Mouse (Mus musculus) CH12.LX (cell line): Measurements from ENCODE around the gene Iqschfp. TPM values are rescaled to one million over a fixed set of nuclear protein-coding genes. Genes with fewer than 3 reads are reported as not detected.

Experiments used
- DNase-seq: peaks from one replicate; pipeline ENCODE4 v3.0.0-alpha.2; 2013; ENCODE audit errors: extremely low read depth
- H3K27ac ChIP-seq: 2 replicates; pipeline ENCODE4 v1.5.1; 2012; ENCODE audit warnings: low read depth, mild to moderate bottlenecking, control low read depth, moderate library complexity; ENCODE audit not compliant: insufficient read depth
- H3K27me3 ChIP-seq: replicated peaks from 2 replicates; pipeline ENCODE3; 2012; ENCODE audit warnings: inconsistent platforms
- H3K36me3 ChIP-seq, 2 experiments: replicated peaks in 1 of 2; 2 replicates each; pipeline versions ENCODE3 to v1.6.1; 2012; ENCODE audit warnings: inconsistent platforms in 1 of 2, low read length in 1 of 2, mild to moderate bottlenecking in 1 of 2, mixed read lengths in 1 of 2, moderate library complexity in 1 of 2; ENCODE audit not compliant: control insufficient read depth in 1 of 2, insufficient read depth in 1 of 2
- H3K4me1 ChIP-seq, 2 experiments: 2 replicates each; pipeline ENCODE4 v1.6.1; 2012; ENCODE audit warnings: inconsistent platforms in 1 of 2, moderate library complexity in 1 of 2; ENCODE audit not compliant: insufficient read depth in 2 of 2, control insufficient read depth in 1 of 2
- H3K4me2 ChIP-seq: 2 replicates; pipeline ENCODE4 v1.6.1; 2012; ENCODE audit warnings: low read depth, mild to moderate bottlenecking, control low read depth; ENCODE audit not compliant: poor library complexity, insufficient read depth, severe bottlenecking
- H3K4me3 ChIP-seq, 3 experiments: fragments of 150-350 bp in 1 of 3; sonication (generic) in 1 of 3; replicated peaks in 1 of 3; 2 replicates each; pipeline versions ENCODE3 to v1.5.1; 2011 to 2012; ENCODE audit warnings: low read depth in 2 of 3, low read length in 2 of 3, mild to moderate bottlenecking in 2 of 3, moderate library complexity in 2 of 3, control low read depth in 1 of 3, improper control_type of control experiment in 1 of 3, inconsistent platforms in 1 of 3, mixed read lengths in 1 of 3; ENCODE audit not compliant: poor library complexity in 1 of 3
- H3K79me2 ChIP-seq: replicated peaks from 2 replicates; pipeline ENCODE4 v1.6.1; 2012; ENCODE audit warnings: mild to moderate bottlenecking, moderate library complexity; ENCODE audit not compliant: control insufficient read depth, poor library complexity, insufficient read depth, severe bottlenecking; ENCODE audit errors: extremely low read depth
- H3K9ac ChIP-seq: 2 replicates; pipeline ENCODE4 v1.6.1; 2012; ENCODE audit warnings: low read depth, mild to moderate bottlenecking, control low read depth, moderate library complexity; ENCODE audit not compliant: insufficient read depth
- H3K9me3 ChIP-seq: replicated peaks from 2 replicates; pipeline ENCODE3; 2012; ENCODE audit warnings: low read length, inconsistent platforms, mixed read lengths
- BHLHE40 ChIP-seq: IDR thresholded peaks from 2 replicates; pipeline ENCODE4 v1.6.1; 2011; ENCODE audit warnings: mild to moderate bottlenecking, low read depth, low read length, improper control_type of control experiment
- CHD2 ChIP-seq: IDR thresholded peaks from 2 replicates; pipeline ENCODE4 v1.6.1; 2011; ENCODE audit warnings: low read length, improper control_type of control experiment
- ELF1 ChIP-seq: IDR thresholded peaks from 2 replicates; pipeline ENCODE4 v1.6.1; 2014; ENCODE audit warnings: low read depth, mild to moderate bottlenecking, inconsistent platforms, low read length, improper control_type of control experiment
- EP300 ChIP-seq: IDR thresholded peaks from 2 replicates; pipeline ENCODE4 v1.6.1; 2011; ENCODE audit warnings: low read length, improper control_type of control experiment
- ETS1 ChIP-seq: conservative IDR thresholded peaks from 2 replicates; pipeline ENCODE4 v1.6.1; 2012; ENCODE audit warnings: low read depth, mild to moderate bottlenecking, inconsistent platforms, low read length, improper control_type of control experiment, moderate library complexity
- HCFC1 ChIP-seq: IDR thresholded peaks from 2 replicates; pipeline ENCODE4 v1.6.1; 2012; ENCODE audit warnings: low read depth, mild to moderate bottlenecking, inconsistent platforms, low read length, improper control_type of control experiment
- JUN ChIP-seq: IDR thresholded peaks from 2 replicates; pipeline ENCODE4 v1.6.1; 2011; ENCODE audit warnings: low read depth, mild to moderate bottlenecking, low read length, improper control_type of control experiment, moderate library complexity; ENCODE audit not compliant: insufficient read depth
- JUND ChIP-seq: conservative IDR thresholded peaks from 2 replicates; pipeline ENCODE4 v1.6.1; 2011; ENCODE audit warnings: low read depth, low read length, improper control_type of control experiment
- KAT2A ChIP-seq: IDR thresholded peaks from 2 replicates; pipeline ENCODE4 v1.6.1; 2012; ENCODE audit warnings: low read length, improper control_type of control experiment, inconsistent platforms; ENCODE audit not compliant: insufficient replicate concordance
- MAZ ChIP-seq: IDR thresholded peaks from 2 replicates; pipeline ENCODE4 v1.6.1; 2012; ENCODE audit warnings: low read depth, mild to moderate bottlenecking, inconsistent platforms, low read length, improper control_type of control experiment, moderate library complexity
- MEF2A ChIP-seq: IDR thresholded peaks from 2 replicates; pipeline ENCODE4 v1.6.1; 2014; ENCODE audit warnings: low read depth, mild to moderate bottlenecking, inconsistent platforms, low read length, improper control_type of control experiment, borderline replicate concordance
- NELFE ChIP-seq: IDR thresholded peaks from 2 replicates; pipeline ENCODE4 v1.6.1; 2011; ENCODE audit warnings: low read depth, low read length, improper control_type of control experiment
- PAX5 ChIP-seq: IDR thresholded peaks from 2 replicates; pipeline ENCODE4 v1.6.1; 2012; ENCODE audit warnings: low read length, inconsistent platforms, mixed read lengths
- RAD21 ChIP-seq: IDR thresholded peaks from 2 replicates; pipeline ENCODE4 v1.6.1; 2011; ENCODE audit warnings: low read depth, mild to moderate bottlenecking, low read length, improper control_type of control experiment, moderate library complexity
- SIN3A ChIP-seq: IDR thresholded peaks from 2 replicates; pipeline ENCODE4 v1.6.1; 2012; ENCODE audit warnings: low read length, improper control_type of control experiment, inconsistent platforms
- TBP ChIP-seq: conservative IDR thresholded peaks from 2 replicates; pipeline ENCODE4 v1.6.1; 2011; ENCODE audit warnings: low read depth, low read length, improper control_type of control experiment
- TCF12 ChIP-seq: IDR thresholded peaks from 2 replicates; pipeline ENCODE4 v1.6.1; 2014; ENCODE audit warnings: low read depth, mild to moderate bottlenecking, inconsistent platforms, low read length, improper control_type of control experiment
- USF1 ChIP-seq: IDR thresholded peaks from 2 replicates; pipeline ENCODE4 v1.6.1; 2014; ENCODE audit warnings: low read depth, mild to moderate bottlenecking, inconsistent platforms, low read length, improper control_type of control experiment
- USF2 ChIP-seq: conservative IDR thresholded peaks from 2 replicates; pipeline ENCODE4 v1.6.1; 2011; ENCODE audit warnings: low read depth, low read length, improper control_type of control experiment
- ZC3H11A ChIP-seq: IDR thresholded peaks from 2 replicates; pipeline ENCODE4 v1.6.1; 2012; ENCODE audit warnings: low read depth, mild to moderate bottlenecking, inconsistent platforms, low read length, improper control_type of control experiment
- ZKSCAN1 ChIP-seq: IDR thresholded peaks from 2 replicates; pipeline ENCODE4 v1.6.1; 2012; ENCODE audit warnings: low read depth, inconsistent platforms, low read length, improper control_type of control experiment, borderline replicate concordance
- ZMIZ1 ChIP-seq: IDR thresholded peaks from 2 replicates; pipeline ENCODE4 v1.6.1; 2012; ENCODE audit warnings: low read depth, mild to moderate bottlenecking, inconsistent platforms, low read length, improper control_type of control experiment
- dilution Hi-C: fragments of 300-500 bp; cut with MboI; formaldehyde crosslinking; loops from 2 replicates; pipeline ENCODE4 v1.14.3; 2020; ENCODE audit warnings: low sequenced_read_pairs; ENCODE audit not compliant: extremely low pct_unique_long_range_greater_than_20kb, extremely low pct_ligation_motif_present
- in situ Hi-C: fragments of 300-500 bp; cut with MboI; formaldehyde crosslinking; loops from 3 replicates; pipeline ENCODE4 v1.14.3; 2019; ENCODE audit warnings: low sequenced_read_pairs, low pct_ligation_motif_present, low pct_unique_long_range_greater_than_20kb, mixed read lengths
- polyA plus RNA-seq: library from polyadenylated mRNA; unstranded; fragments of >175 nt; gene quantifications from 2 replicates; pipeline ENCODE4 v1.2.1, GENCODE M21; 2012; ENCODE audit warnings: low read depth; ENCODE audit not compliant: insufficient read length
- total RNA-seq, 2 experiments: library from RNA; depleted of rRNA; stranded (reverse); fragments of 300-350 nt in 1 of 2; fragments of >200 nt in 1 of 2; gene quantifications; 2 replicates each; pipeline ENCODE4 v1.2.3; 2012 to 2014

The Iqschfp gene
- total and polyA plus RNA-seq, 3 experiments, result 0.13 to 0.25 TPM; not detected in 1

DNA sequence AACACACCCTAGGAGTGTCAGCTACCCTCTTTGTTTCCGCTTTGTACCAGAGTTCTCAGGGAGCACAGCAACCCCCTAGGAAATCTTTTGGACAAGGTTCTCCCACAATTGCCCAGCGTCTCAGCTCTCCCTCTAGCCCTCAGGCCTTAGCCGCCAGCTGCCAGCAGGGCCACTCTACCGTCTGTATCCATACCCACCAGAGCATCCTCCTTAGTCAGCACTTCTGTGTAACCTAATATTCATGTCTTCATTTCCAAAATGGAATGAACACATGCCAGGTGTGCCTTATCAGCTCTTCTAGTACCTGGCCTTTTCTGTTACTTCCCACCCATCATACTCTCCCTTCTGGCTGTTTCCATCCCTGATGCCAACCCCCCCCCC lies 673.6 kb downstream of the Iqschfp start:
- Histone ChIP-seq H3K36me3 (no peaks in the 10 kb centered on the region), H3K4me1 (peaks cover 0 to 15% of the 10 kb centered on the region in 2 experiments; a peak in 2 of 4 replicates), H3K9me3 (no peaks in the 10 kb centered on the region), H3K27ac (no peak overlapping the region), H3K4me3 (no peak overlapping the region), H3K4me2 (no peak overlapping the region), H3K9ac (no peak overlapping the region), H3K27me3 (no peaks in the 10 kb centered on the region), H3K79me2 (no peaks in the 10 kb centered on the region)
- dilution Hi-C loops, result no loop called here
- TF ChIP-seq JUN (no peak), ZKSCAN1 (no peak), NELFE (no peak), BHLHE40 (no peak), RAD21 (no peak), USF2 (no peak), ELF1 (no peak), SIN3A (no peak), HCFC1 (no peak), ETS1 (no peak), ZC3H11A (no peak), MEF2A (no peak), MAZ (no peak), USF1 (no peak), KAT2A (no peak), EP300 (no peak), PAX5 (no peak), TBP (no peak), ZMIZ1 (no peak), TCF12 (no peak)
- in situ Hi-C loops, result no loop called here
- no peak for DNase-seq

DNA sequence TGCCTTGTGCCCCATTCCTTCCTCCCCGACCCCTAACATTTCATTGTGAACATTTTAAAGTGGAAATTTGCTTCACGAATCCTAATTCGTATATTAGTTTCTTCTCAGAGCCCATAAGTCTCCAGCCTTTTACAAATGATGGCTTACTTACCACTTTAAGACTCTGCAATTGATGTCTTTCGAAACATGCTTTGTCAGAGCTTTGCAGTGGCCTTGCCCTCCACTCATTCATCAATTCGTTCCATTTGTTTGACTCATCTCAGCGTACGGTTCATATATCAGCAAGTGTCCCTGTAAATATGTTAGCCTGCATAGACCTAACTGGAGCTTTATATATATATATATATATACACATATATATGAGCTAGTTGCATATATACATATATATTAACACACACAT lies 675.5 kb downstream of the Iqschfp start:
- in situ Hi-C loops, result no loop called here

More for the DNA sequence above, 675.5 kb downstream of the Iqschfp start:
- no peaks in the 10 kb centered on the region for H3K9me3 ChIP-seq
- H3K27ac ChIP-seq, result no peak overlapping the region
- no peak overlapping the region for H3K4me3 ChIP-seq
- TF ChIP-seq TBP (no peak), KAT2A (no peak), USF2 (no peak), SIN3A (no peak), ZKSCAN1 (no peak), ZC3H11A (no peak), HCFC1 (no peak), JUN (no peak), CHD2 (no peak), JUND (no peak)
- no peaks in the 10 kb centered on the region for H3K36me3 ChIP-seq
- no peak overlapping the region for H3K4me2 ChIP-seq
- H3K9ac ChIP-seq, result no peak overlapping the region
- no peaks in the 10 kb centered on the region for H3K79me2 ChIP-seq
- DNase-seq, result no peak
- peaks cover 0 to 15% of the 10 kb centered on the region in 2 experiments; a peak in 3 of 4 replicates for H3K4me1 ChIP-seq
- no peaks in the 10 kb centered on the region for H3K27me3 ChIP-seq
- dilution Hi-C loops, result no loop called here
